Mouse (Mus musculus) brown adipose tissue, adult 24 weeks (tissue): Measurements from ENCODE around the gene Ermp1. TPM values are rescaled to one million over a fixed set of nuclear protein-coding genes. Genes with fewer than 3 reads are reported as not detected.
A peak's percentile ranks its signal among the peaks of the same experiment; 100 is the strongest.
"Not testable (repeated sequence)": the region's sequence is repeated elsewhere in the genome, so short reads cannot be mapped to it uniquely, and the experiment has no call there.

Experiments used
- H3K27ac ChIP-seq: fragments of 200-500 bp; replicated peaks from 2 replicates; pipeline ENCODE4 v1.5.1; 2012; ENCODE audit warnings: low read depth, mild to moderate bottlenecking, low read length
- H3K4me1 ChIP-seq: fragments of 200-500 bp; 2 replicates; pipeline ENCODE4 v1.6.1; 2012; ENCODE audit warnings: low read length, mixed read lengths; ENCODE audit not compliant: control insufficient read depth, insufficient read depth, insufficient read length
- H3K4me3 ChIP-seq: fragments of 200-500 bp; 2 replicates; pipeline ENCODE4 v1.5.1; 2012; ENCODE audit warnings: low read depth, mild to moderate bottlenecking, low read length, moderate library complexity; ENCODE audit not compliant: insufficient read depth
- polyA plus RNA-seq: library from polyadenylated mRNA; stranded (reverse); fragments of >200 nt; gene quantifications from 2 replicates; pipeline ENCODE4 v1.2.4, GENCODE M21; 2012; ENCODE audit not compliant: missing spikeins, insufficient read depth, insufficient read length

Gene Ermp1
- polyA plus RNA-seq, 1 experiment = 38.6 TPM

GRCm38 (mm10) chr19:29596985-29597384 lies 51.2 kb downstream of the Ermp1 start:
- H3K4me1 ChIP-seq = no peaks in the 10 kb centered on the region
- H3K4me3 ChIP-seq = no peak overlapping the region
- no peak overlapping the region for H3K27ac ChIP-seq

- Histone ChIP-seq H3K27ac (no peak overlapping the region), H3K4me3 (no peak overlapping the region), H3K4me1 (no peaks in the 10 kb centered on the region)
These were observed 51.9 kb downstream of the Ermp1 start for GRCm38 (mm10) chr19:29596276-29596675.

DNA sequence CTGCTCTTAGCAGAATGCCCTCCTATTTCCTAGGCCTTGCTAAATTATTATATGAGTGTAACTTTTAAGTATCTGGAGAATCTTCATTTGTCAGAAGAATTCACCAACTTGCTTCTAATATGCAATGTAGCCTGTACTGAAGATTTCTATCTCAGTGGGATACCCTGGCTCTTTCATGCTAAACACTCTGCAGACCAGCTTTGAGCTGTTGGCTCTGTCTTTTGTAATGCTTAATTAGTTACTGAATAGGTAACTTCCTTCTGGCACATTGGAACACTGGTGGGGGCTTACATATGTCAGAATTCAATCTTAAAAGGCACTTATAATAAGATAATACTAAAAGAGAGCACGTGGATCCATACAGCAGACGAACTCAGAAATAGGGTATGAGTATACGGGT lies 54.4 kb downstream of the Ermp1 start:
- not testable (repeated sequence) for H3K4me1 ChIP-seq, H3K4me3 ChIP-seq

GRCm38 (mm10) chr19:29583734-29584133 lies 64.5 kb downstream of the Ermp1 start:
- H3K4me3 ChIP-seq = no peak overlapping the region
- H3K4me1 ChIP-seq = no peaks in the 10 kb centered on the region
- H3K27ac ChIP-seq = no peak overlapping the region

More for the DNA sequence above, 54.4 kb downstream of the Ermp1 start:
- H3K27ac ChIP-seq = not testable (repeated sequence)

GRCm38 (mm10) chr19:29582439-29582838 lies 65.8 kb downstream of the Ermp1 start:
- Histone ChIP-seq H3K4me3 (no peak overlapping the region), H3K27ac (no peak overlapping the region), H3K4me1 (no peaks in the 10 kb centered on the region)

DNA sequence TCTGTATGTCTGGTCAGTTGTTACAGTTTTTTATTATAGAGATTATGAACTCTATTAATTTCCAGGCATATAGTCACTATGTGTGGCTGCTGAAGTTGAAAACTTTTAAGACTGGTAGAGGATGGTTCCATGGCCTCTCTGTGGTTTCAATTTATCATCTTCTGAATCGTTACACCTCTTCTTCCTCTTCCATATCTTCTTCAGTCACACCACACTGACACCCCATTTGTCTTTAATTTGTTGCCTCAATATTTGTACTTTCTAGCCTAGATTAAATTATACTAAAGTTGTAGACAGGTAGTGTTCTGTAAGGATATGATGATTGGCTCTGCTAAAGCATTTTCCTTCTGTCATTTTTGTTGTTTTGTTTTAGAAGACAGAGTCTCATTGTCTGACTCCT lies 81.7 kb downstream of the Ermp1 start:
- Histone ChIP-seq H3K4me3 (no peak overlapping the region), H3K27ac (no peak overlapping the region), H3K4me1 (no peaks in the 10 kb centered on the region)

GRCm38 (mm10) chr19:29563258-29563779 lies 84.9 kb downstream of the Ermp1 start:
- Histone ChIP-seq H3K4me3 (no peak overlapping the region), H3K4me1 (peaks cover 3% of the 10 kb centered on the region), H3K27ac (peak overlapping the region; percentile 50)

GRCm38 (mm10) chr19:29562603-29563002 lies 85.6 kb downstream of the Ermp1 start:
- Histone ChIP-seq H3K27ac (no peak overlapping the region), H3K4me3 (no peak overlapping the region), H3K4me1 (peaks cover 3% of the 10 kb centered on the region)

DNA sequence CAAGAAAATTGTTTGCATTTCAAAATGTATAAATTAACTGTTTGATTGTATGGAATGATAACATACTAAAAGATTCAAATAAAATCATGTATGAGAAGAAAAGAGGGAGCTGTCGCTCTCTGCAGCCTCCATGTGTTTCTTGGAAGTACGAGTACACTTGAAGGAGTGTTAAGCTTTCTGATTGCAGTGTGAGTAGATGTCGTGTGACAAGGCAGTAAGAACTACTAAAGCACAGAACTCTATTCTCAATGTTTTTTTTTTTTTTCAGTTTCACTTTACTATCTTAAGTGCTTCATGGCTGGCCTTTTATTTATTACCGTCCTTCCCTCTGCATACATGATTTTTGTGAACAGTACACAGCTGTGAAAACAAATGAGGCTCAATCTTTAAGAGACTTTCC lies 86.0 kb downstream of the Ermp1 start:
- Histone ChIP-seq H3K4me1 (peaks cover 3% of the 10 kb centered on the region), H3K27ac (no peak overlapping the region), H3K4me3 (no peak overlapping the region)

Other genes with a start within 250 kb of the Ermp1 start
- not detected in 2 replicates for gene Pdcd1lg2, start 237.5 kb downstream of the Ermp1 start, polyA plus RNA-seq
- gene Ric1, start 126.1 kb downstream of the Ermp1 start, polyA plus RNA-seq = 21.6 and 23.3 TPM in 2 replicates
- not detected in 2 replicates for gene Mlana, start 49.4 kb upstream of the Ermp1 start, polyA plus RNA-seq
- gene 9930021J03Rik, start 157.6 kb upstream of the Ermp1 start, polyA plus RNA-seq = 7.3 and 11.4 TPM in 2 replicates
- 7.3 and 12.5 TPM in 2 replicates for gene Ranbp6, start 164.6 kb upstream of the Ermp1 start, polyA plus RNA-seq